Mouse (Mus musculus): ENCODE measurements around the gene Rassf7.

Gene Rassf7

DNA sequence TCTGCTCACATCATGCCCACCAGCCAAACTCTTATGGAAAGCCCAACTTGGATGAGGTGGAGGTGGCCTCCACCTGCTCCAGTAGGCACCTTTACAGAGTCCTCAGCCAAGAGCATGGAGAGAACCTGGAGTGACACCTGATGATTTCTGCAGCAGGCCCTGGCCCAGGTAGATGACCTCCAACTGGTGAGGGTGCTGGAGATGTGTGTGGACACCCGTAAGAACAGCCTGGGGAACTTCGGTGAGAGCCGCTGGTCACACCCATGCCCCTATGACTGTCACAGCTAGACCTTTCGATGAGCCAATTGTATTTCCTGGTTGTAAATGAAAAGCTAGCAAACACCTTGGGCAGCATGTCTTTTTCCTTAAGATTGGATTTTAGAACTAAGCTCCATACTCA, 17.5 kb upstream of the Rassf7 start:
- no peak for DNase-seq

DNA sequence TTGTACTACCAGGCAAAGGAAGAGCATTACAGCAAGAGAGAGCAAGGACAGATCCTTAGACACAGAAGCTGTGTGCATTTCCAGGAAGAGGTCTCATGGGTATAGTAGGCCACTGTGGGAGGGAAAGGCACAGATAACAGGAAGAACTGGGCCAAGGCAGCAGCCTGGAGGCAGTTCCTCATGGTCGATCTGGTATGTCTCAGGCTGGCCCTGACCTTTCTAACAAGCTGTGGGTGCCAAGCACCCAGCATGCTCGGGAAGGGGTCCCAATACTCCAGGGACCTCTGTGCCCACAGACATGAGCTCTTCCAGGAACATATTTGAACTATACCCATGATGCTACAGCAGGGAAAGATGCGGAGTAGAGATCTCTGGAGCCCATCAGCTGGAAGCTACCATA, 11.1 kb upstream of the Rassf7 start:
- DNase-seq = no peak

DNA sequence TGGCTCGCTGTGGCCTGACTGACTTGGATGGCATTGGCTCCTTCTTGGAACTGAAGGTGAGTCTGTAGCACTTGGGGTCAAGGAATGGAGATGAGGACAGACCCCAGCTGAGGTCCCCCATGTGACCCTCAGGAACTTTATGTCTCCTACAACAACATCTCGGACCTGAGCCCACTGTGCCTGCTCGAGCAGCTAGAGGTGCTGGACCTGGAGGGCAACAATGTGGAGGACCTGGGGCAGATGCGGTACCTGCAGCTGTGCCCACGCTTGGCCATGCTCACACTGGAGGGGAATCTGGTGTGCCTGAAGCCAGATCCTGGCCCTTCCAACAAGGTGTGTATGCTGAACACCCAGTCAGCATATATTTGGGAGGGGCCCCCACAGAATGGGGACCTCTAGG, 10.2 kb upstream of the Rassf7 start:
- no peak for DNase-seq

DNA sequence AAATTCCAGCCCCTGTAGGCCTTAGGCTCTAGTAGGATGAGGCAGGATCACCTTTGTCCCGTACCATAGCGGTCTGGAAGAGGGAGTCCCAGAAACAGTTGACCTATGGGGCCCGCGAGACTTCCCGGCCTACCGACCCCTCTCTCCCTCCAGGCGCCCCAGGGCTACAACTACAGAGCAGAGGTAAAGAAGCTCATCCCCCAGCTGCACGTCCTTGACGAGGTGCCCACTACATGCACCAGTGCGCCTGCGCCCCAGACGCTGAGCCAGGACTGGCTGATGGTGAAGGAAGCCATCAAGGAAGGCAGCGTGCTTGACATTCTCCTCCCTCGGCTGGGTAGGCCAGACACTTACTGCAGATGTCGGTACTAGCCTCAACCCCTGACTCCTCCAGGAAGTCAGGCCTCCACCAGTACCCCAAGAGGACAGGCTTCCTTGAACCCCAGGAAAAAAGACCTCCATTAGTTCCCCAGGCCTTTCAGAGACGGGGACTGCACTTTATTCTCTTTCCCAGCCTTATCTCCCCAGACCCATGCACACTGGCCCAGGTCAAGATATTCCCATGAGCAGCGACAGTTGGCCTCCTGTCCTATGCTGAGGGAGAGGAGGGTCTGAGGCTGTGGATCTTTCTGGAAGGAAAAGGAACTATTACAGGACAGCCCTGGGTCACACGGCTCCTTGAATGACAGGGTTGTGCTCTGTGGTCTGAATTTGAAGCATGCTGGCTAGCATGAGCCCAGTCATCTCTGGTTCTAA, 9.3 kb upstream of the Rassf7 start:
- no peak for DNase-seq

DNA sequence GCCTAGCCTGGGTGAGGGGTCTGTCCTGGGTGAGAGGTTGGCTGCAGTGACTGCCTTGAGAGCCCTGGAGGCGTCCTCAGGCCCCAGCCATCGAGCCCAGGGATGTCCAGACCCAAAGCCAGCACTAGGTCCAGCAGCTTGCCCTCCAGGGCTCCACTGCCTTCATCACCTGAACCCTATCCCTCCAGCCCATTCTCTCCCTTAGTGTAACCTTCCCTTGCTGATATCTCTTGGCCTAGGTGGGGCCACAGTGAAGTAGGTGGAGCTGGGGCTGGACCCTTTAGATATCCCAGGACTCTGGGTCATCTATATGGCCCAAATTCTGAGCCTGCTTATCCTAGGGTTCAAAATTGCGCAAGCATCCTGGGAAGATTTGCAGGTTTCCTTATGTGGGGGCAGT, 6.1 kb upstream of the Rassf7 start:
- no peak for DNase-seq

DNA sequence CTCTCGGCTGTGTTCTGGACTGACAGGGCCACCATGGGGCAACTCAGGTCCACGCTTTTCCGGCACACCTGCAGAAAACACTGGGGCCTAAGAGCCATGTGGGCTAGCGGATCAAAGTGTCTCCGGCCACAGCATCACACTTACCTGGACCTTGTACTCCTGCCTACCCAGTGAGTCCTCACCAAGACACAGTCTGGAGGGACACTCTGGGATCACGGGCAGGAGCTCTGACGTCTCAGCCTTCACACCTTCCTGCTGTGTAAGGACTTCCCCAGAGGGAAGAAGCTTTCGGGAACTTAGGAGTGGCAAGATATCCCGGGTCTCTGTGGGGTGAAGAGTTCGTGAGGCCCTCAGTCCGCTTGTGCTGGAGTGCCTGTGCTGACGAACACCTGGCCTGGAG, 5.5 kb upstream of the Rassf7 start:
- DNase-seq = no peak

DNA sequence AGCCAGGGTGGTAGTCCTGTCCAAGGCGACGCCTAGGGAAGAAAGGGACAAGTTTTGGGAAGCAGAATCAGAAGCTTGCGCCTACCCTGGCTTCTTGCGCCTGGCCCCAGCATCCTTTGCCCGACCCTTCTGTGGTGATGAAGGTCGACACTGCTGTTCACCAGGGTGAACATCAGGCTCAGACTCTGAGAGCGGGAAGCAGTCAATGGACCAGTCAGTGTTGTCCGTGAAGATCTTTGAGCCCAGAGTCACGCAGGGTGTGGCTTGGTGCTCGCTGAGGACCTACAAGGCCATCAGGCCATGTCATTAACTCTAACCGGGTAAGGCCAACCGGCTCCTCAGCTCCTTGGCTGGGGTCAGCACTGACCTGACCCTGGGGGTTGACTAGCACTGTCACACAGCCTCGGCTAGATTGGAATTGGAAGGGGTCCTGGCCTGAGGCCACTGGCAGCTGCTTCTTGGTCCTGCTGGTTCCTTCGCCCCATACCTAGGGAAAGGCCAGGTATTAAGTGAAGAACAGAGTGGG, 5.0 kb upstream of the Rassf7 start:
- DNase-seq = no peak

DNA sequence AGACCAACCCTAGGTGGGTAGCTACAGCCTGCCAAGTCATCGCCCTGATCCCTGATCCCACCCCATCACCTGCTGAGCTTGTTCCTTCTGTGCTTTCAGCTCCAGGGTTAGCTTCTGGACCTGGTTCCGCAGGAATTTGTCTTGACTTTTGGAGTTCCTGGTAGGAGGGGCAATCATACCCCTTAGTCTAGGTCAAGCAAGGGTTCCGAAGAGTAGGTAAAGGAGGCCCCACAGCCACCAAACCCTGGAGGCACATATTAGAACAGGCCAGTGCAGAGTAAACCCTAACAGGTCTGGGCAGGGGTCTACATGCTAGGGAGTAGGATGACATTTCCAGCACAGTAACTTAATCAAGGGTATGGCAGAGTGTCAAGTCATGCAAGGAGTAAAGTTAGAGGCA, 2.5 kb upstream of the Rassf7 start:
- DNase-seq = no peak

DNA sequence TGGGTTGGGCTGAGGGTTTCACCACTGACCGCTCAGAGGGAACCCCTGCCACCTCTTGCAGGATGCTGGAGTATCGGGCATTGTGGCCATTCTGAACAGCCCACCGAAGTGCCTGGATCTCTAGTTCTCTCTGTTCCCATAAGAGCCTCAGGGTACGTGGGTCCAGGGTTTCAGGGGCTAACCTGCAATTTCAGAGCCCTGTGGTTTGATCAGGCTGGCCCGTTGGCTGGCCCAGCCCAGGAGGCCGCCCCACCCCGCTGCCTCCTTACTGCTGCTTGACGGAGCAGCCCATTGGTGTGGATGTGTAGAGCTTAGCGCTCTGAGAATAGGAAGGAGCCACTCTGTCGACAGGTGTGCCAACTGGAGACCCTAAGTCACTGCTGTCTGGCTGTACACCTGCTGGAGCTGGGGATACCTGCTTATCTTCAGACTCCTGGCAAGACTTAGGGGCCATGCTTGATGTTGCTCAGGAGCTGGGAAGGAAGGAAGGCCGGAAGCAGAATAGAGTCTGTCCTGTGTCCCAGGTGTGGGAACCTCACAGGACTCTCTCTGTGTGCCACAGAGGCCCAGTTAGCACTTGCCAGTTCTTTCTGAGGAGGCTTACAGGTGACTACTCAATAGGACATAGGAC, 1.9 kb upstream of the Rassf7 start, which contains the start of gene Lmntd2:
TSS of gene Lmntd2 (minus strand) at position 476 of the 631 bp plus-strand sequence.
- no peak for DNase-seq

DNA sequence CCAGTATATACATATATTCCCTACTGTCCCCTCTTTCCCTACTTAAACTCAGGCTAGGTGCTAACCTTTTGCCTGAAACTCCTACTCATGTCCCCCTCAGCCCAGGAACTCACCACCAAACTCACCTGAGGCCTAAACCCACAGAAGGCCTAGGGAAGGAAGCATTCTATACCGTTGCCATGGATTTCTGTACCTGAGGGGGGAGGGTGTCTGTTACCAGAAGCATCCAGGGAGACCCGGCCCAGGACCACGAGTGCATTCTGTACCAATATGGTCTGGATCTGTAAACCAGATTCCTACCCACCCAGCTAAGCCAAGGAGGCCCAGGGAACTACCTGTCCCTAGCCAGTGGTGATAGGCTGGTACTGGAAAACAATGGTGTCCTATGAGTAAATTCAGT, 1.4 kb upstream of the Rassf7 start:
- DNase-seq = no peak

DNA sequence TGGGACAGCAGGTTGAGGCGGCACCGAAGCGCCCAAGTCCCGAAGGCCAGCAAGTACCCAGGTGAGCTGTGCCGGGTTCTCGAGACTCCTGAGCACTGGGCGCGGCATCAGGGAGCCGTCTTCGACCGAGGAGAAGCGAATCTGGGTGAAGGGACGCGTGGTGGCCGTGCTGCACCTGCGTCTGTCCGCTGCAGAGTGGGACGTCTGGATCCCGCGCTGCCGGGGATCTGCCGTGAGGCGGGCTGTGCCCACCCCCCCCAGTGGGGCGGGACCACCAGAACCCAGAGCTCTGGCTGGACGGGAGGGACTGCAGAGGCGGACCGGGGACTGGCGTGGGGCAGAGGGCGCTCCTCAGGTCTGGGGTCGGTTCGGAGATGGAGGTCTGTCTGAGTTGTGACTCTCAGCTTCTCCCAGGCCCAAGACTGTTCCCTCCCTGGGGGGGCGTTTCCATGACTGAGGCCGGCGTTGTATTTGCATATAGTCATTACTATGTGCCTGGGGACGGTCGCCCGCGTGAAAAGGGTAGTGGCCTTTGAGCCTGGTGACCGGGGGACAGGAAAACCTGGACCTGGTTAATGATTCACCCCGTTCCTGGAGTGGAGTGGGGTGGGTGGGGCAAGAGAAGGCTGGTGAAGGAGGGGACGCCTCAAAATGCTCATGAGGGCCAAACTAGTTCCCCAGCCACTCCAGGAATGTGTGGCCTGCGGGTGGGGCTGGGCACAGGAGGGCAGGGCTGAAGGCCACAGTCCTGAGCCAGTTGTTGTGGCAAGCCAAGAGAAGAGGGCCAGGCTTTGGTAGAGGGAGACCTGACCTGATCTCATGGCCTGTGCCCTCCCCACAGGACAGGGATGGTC, 447 bp downstream of the Rassf7 start:
- no peak for DNase-seq

DNA sequence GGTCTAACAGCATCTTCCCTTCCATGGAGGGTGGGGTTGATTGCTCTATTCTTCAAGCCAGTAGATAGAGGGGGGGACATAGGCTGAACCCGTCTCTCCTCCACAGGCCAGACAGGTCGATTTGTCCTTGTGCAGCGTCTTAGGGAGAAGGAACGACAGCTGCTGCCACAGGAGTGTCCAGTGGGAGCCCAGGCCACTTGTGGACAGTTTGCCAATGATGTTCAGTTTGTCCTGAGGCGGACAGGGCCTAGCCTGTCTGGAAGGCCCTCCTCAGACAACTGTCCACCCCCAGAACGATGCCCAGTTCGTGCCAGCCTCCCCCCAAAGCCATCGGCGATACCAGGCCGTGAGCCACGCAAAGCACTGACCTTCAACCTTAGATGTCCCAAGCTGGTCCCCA, 1.2 kb downstream of the Rassf7 start:
- no peak for DNase-seq

DNA sequence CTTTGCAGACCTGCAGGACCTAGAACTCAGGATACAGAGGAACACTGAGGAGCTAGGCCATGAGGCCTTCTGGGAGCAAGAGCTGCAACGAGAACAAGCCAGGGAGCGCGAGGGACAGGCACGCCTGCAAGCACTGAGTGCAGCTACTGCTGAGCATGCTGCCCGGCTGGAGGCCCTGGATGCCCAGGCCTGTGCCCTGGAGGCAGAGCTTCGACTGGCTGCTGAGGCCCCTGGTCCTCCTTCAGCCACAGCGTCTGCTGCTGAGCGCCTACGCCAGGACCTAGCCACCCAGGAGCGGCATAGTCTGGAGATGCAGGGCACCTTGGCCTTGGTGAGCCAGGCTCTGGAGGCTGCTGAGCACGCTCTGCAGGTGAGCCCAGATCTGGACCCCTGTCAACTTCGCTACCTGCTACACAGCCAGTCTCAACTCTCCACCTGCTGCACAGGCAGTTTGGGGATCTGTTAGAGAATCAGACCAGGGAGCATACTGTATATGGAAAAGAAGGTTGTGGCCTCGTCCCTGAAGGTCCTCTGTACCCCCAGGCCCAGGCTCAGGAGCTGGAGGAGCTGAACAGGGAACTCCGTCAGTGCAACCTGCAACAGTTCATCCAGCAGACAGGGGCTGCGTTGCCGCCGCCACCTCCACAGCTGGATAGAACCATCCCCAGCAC, 1.8 kb downstream of the Rassf7 start:
- DNase-seq = no peak

DNA sequence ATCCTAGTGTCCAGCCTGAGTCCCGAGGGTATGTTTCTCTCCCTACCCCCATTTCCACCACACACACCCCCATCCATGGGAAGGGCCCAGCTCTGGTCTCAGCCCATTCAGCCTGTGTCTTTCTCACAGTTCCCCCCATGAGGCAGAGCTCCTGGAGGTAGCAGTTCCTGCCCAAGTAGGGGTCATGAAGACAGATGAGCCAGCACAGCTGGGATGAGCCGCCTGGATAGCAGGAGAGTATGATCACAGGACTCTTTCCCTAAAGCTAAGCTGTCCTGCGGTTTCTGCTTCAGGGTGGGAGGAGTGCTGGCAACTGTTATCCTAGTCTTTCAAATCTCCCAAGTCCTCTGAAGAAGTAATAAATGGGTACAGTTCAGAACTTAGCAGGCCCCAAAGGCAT, 2.5 kb downstream of the Rassf7 start:
- no peak for DNase-seq

DNA sequence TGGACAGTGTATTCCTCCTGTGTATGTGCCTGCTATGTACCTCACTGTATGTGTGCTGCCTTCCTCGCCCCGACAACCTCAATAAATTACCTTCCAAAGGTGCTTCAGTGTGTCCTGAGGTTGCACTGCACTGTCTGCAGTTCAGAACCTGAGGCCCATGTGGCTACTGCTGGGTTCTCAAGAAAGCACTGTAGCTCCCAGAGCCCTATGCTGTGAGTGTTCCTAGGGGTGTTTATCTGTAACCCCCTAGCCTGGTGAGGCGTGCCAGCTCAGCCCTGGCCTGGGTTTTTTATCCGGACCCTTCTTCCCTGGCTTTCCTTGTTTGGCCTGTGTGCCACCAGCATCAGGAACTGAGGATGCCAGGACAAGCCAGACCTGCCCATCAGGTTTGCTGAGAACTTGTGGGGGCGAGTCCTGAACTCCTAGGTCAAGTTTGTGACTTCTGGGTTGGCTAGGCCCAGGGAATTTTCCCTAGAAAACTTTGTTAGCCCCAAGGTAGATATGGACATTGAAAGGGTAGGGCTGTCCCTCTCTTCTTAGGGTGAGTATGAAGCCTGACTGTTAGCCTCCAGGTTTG, 3.0 kb downstream of the Rassf7 start:
- no peak for DNase-seq

DNA sequence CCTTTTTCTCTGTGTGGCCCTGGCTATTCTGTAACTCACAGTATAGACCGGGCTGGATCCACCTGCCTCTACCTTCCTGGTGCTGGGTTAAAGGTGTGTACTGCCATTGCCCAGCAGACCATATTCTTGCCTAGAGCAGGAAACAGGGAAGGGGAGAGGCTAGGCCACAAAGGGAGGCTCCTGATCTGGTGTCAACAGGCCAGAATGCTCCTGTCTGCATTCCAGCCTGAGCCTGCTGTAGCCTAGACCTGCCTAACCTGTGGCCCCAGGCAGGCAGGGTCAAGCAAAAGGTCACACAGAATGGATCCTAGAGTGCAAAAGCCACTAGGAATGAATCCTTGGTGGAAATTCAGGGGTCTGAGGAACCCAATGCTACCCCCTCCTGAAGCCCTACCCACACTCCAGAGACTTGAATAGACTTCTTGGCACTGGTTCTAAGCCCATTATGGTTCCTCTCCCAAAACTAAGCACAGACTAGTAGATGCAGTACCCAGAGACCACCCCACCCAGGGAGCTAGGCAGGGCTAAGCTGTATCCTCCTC, 4.0 kb downstream of the Rassf7 start:
- no peak for DNase-seq

DNA sequence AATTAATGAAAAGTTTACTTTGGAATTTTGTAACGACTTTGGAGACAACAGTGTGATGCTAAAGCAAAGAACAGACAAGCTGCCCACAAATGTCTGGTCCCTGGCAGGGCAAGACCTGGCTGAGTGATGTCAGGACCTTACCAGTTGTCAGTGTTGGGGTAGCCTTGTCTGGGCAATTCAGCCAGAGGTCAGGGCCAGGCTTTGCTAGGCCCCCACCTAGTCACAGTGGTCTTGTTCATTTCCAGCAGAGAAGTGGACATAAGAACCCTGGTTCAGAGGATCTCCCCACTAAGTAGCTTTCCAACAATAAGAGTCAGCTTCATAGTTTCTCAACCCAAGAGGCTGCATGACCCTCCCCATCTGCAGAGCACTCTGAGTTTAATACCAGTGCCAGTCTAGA, 4.7 kb downstream of the Rassf7 start:
- no peak for DNase-seq

DNA sequence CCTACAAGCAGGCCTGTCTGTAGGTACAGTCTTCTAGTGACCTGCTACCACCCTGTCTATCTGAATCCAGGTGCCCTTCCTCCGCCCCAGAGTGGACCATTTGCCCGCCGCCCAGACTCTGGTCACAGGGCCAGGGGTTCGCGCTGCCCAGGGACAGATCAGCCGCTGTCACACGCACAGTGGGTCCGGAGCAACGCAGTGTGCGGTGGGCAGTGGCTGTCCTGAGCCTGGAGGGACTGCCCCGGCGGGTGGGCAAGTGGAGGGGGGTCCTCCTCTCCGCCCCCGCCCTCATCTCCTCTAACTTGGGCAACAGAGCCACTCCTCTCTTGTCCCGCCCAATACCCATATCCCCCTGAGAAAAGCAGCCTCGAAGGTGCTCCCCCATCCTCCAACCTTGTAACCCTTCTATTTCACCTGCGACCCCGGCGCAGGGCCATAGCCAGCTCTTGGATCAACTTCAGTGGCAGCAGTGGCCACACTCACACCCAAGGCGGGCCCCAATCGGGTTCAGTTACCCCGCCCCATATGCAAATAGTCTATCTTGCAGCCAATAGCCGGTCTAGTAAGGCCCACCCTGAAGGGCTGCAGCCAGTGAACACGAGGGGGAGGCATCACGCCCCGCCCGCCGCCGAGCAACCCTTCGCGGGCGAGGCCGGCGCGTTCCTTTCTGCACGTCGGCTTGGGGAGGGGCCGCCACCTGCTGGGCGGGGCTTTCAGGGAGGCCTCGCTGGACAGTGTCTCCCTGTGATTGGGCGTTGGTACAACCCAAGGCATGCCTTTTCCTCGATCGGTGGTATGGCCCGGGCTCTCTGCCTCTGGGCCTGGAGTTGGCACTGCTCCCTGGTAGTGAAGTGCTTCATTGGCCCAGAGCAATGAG, 5.8 kb downstream of the Rassf7 start:
- peak; percentile 85 for DNase-seq

DNA sequence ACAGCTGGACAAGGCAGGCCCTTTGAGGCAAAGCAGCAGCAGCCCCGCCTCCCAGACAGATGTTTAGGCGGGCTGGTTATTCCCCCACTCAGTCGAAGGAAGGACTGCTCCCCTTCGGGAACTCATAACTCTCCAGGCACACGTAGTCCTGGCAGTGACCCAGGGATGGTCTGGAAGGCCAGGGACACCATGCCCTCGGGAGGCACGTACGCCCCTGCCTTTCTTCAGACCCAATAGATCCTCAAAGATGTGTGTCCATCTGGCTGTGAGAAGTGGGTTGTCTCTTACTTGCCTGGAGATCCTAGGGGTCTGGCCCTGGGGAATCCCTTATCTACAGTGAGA, 6.4 kb downstream of the Rassf7 start:
- no peak for DNase-seq

DNA sequence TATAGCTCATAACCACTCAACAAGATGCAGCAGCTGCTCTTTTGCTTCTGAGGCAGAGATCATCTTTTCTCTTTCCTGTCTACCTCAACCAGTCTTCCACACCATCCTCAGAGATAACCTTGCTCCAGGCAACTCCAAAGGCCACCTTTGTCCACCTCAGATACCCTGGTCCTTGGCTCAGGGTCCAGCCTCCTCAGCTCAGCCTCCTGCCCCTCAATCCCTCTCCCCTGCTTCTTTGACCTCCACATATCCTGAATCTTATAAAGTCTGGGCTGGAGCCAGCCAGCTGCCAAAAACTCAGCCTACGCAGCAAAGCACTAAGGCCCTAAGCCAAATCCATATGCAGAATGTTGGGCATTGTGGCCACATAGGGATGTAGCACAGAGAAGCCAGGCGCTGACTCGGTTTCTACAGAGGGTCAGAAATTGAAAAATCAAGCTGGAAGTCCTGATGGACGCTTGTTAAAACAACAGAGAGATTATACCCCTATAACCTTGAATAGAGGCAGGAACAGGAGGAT, 7.1 kb downstream of the Rassf7 start:
- DNase-seq = no peak

DNA sequence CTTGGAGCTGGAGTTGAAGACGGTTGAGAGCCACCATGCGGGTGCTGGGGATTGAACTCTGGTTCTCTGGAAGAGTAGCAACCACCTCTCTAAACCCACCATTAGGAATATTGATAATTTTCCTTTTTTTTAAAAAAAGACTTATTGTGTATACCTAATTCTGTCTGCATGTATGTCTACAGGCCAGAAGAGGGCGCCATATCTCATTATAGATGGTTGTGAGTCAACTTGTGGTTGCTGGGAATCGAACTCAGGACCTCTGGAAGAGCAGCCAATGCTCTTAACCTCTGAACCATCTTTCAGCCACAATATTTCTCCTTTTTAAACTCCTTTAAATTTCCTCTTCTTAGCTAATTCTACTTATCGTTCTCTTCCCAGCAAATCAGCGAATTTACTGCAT, 10.9 kb downstream of the Rassf7 start:
- no peak for DNase-seq

All from cerebellum, adult 8-10 months (tissue).